Mouse (Mus musculus): ENCODE data around the gene Bcar3. TPM values are rescaled to one million over a fixed set of nuclear protein-coding genes. Genes with fewer than 3 reads are reported as not detected.

Bcar3 gene
- polyA plus RNA-seq, 1 experiment: 6.8 TPM

DNA sequence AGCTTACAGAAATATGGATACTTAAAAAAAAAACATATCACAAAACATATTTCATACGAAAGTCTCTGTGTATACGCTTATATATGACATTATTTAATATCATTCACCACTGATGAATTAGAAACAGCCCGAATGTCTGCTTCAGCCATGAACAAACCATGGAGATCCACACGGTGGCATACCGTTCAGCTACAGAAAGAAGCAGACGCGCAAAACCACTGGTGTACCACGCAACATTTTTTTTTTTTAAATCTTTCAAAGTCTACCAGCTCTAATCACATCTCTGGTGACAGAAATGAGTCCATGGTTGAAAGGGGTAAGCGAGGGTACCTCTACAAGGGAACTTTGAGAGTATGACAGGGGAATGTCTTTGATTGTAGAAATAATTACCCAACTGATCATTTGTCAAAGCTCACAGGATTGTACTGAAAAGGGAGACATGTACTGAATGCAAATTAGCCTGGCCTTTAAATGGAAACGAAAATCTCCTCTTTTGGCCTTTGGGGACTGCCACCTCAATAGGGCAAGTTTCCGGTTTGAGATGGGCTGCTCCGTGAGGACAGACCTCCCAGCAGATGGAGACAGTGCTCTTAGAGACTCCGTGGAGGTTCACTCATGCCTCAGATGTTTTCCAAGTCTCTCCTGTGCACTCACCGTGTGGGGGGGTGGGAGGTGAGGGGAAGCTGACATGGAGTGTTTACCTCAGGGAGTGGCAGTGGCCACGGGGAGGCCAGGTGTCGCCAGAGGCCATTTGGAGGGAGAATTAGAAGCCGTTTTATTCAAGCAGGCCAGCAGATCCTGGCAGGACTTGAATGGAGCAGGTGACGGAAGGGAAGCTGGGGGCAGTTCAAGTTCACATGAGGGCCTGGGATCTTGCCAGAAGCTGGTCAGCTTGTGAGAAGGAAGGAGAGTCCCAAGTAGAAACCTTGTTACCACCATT lies 168.3 kb downstream of the Bcar3 start:
- TF ChIP-seq POLR2A (IDR thresholded peaks at IDR 0.05; ENCODE audit: borderline replicate concordance, low read depth, low read length): no peak
- TF ChIP-seq CTCF (IDR thresholded peaks at IDR 0.05; ENCODE audit: low read depth, low read length): no peak
- Histone ChIP-seq H3K4me3 (ENCODE audit: insufficient read depth, low read length) (no peak overlapping the region), H3K27ac (ENCODE audit: insufficient read depth, low read depth, low read length) (no peak overlapping the region), H3K4me1 (ENCODE audit: control insufficient read depth, insufficient read depth, low read length) (no peaks in the 10 kb centered on the region)

DNA sequence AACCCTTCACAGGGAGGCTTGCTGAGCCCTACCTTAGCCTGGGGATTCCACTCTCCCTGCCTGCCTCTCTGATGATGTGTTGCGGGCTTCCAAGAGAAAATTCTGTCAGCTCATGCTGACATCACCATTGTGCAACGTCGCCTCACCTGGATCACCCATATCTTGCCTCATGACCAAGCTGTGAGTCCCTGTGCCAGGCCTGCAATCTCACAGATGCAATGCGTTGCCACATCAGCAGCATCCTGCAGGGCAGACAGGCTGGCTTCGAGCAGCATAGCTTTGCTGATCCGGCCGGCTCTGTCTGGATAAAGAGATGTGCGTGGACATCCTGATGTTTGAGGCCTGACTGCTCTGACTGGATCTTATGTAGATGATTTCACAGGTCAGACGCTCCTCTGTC lies 169.2 kb downstream of the Bcar3 start:
- no peak overlapping the region for H3K4me3 ChIP-seq (ENCODE audit: insufficient read depth, low read length)
- no peak overlapping the region for H3K27ac ChIP-seq (ENCODE audit: insufficient read depth, low read depth, low read length)
- TF ChIP-seq CTCF (IDR thresholded peaks at IDR 0.05; ENCODE audit: low read depth, low read length) (no peak), POLR2A (IDR thresholded peaks at IDR 0.05; ENCODE audit: borderline replicate concordance, low read depth, low read length) (no peak)
- no peaks in the 10 kb centered on the region for H3K4me1 ChIP-seq (ENCODE audit: control insufficient read depth, insufficient read depth, low read length)

DNA sequence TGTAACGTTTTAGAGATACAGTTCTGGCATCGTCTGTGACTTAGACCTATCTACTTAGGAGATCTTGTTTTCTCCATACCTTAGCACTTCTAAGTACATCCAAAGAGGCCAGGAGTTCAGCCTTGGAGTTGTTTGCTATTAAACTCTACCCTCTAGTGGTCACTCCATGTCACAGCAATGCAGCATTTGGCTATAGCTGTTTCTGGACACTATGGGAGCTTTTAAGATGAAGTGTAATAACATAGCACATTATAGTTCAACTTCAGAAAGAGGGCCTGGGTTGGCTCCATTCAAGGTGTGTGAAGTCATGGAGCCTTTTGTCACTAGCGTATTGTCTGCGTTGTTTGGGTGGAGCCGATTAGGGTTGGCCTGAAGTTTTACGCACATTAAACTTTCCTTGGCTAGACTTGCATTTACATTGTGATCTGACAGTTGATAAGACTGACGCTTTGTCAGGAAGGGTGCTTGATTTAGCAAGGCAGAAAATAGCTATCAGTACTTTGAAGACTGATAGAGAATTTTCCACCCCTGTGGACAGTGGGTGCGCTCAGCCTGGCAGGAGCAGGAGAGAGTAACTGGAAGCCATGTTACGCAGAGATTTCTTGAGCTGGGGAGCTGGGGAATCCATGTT lies 172.3 kb downstream of the Bcar3 start:
- Histone ChIP-seq H3K4me3 (ENCODE audit: insufficient read depth, low read length) (no peak overlapping the region), H3K27ac (ENCODE audit: insufficient read depth, low read depth, low read length) (no peak overlapping the region), H3K4me1 (ENCODE audit: control insufficient read depth, insufficient read depth, low read length) (no peaks in the 10 kb centered on the region)
- TF ChIP-seq POLR2A (IDR thresholded peaks at IDR 0.05; ENCODE audit: borderline replicate concordance, low read depth, low read length) (no peak), CTCF (IDR thresholded peaks at IDR 0.05; ENCODE audit: low read depth, low read length) (no peak)

DNA sequence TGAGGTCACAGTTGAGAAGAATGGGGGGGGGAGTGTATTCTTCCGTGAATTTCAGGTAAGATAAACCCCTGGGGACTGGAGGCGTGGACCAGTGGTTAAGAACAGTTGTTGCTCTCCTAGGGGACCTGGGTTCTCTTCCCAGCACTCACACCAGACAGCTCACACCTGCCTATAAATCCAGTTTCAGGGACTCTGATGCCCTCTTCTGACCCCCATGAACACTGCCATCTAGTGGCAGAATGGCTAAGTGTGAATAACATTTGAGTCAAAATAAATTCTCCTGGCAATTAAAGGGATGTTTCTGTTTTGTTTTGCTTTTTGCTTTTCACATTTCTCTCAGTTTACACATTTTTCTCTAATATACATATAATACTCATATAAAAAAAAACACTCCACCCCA lies 174.0 kb downstream of the Bcar3 start:
- Histone ChIP-seq H3K27ac (ENCODE audit: insufficient read depth, low read depth, low read length) (no peak overlapping the region), H3K4me3 (ENCODE audit: insufficient read depth, low read length) (no peak overlapping the region), H3K4me1 (ENCODE audit: control insufficient read depth, insufficient read depth, low read length) (no peaks in the 10 kb centered on the region)
- TF ChIP-seq POLR2A (IDR thresholded peaks at IDR 0.05; ENCODE audit: borderline replicate concordance, low read depth, low read length): no peak
- peak; percentile 36; the same call in 1 of the 2 replicates for TF ChIP-seq CTCF (IDR thresholded peaks at IDR 0.05; ENCODE audit: low read depth, low read length)

DNA sequence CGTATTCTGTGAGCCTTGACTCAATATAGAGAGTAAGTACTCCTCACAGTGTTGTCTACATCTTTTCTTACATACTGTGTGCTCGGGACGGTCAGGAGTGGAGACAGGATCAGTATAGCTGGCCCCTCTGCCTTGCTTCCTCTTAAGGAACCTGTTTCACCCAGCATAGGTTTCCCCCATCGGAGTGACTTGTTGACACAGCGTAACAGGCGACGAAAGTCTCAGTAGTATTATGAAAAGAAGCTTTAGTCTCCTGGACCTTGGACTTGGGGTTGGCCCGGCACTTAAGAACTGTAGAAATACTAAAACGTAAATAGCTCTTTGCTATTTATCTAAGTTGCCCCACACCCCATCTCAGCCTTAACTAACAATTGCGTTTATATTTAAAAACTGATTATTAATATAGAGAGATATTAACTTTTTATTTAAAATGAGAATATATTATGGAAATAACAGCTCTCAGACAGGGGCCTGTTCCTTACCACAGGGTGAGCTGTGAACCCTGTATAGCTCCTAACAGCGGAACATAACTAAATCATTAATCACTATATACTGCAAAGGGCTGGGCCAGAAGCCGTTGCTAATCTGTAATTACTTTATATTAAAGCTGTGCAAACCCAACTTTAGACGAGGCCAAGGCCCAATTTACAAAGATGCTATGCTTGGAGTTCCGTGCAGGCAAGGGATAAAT lies 176.5 kb downstream of the Bcar3 start:
- Histone ChIP-seq H3K4me3 (ENCODE audit: insufficient read depth, low read length) (no peak overlapping the region), H3K4me1 (ENCODE audit: control insufficient read depth, insufficient read depth, low read length) (peaks cover 4% of the 10 kb centered on the region; the same call in 1 of the 2 replicates), H3K27ac (ENCODE audit: insufficient read depth, low read depth, low read length) (no peak overlapping the region)
- TF ChIP-seq CTCF (IDR thresholded peaks at IDR 0.05; ENCODE audit: low read depth, low read length) (no peak), POLR2A (IDR thresholded peaks at IDR 0.05; ENCODE audit: borderline replicate concordance, low read depth, low read length) (no peak)

DNA sequence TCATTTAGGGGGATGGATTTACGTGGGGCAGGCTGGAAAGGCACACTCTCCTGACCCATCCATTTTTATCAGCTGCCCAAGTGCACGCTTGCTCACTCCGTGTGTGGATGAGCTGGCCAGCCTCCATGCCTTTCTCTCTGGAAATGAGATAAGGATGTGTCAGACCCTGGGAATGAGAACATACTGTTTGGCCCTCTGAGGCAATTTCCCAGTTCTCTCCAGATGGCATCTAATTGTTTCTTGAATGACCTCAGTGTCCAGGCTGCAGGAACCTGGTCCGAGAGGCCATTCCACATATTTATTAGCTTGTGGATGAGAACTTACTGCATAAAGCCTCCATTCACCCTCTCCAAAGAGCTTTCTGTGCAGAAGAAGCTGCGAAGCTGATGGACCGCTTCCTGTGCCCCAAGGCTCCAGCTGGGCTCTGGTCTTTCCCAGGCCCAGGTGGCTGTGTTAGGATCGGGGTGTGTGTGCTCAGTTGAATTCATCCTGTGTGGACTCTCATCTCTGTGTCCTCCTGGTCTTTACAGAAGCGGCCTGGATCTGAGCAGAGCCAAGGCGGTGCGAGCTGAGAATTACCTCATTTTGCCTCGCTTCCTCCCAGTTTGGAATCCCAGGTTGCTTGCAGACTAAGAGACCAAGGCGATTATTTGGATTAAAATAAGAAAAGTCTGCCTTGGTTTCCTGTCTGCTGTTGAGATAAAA lies 177.2 kb downstream of the Bcar3 start:
- H3K27ac ChIP-seq (ENCODE audit: insufficient read depth, low read depth, low read length): no peak overlapping the region
- TF ChIP-seq POLR2A (IDR thresholded peaks at IDR 0.05; ENCODE audit: borderline replicate concordance, low read depth, low read length) (no peak), CTCF (IDR thresholded peaks at IDR 0.05; ENCODE audit: low read depth, low read length) (no peak)

DNA sequence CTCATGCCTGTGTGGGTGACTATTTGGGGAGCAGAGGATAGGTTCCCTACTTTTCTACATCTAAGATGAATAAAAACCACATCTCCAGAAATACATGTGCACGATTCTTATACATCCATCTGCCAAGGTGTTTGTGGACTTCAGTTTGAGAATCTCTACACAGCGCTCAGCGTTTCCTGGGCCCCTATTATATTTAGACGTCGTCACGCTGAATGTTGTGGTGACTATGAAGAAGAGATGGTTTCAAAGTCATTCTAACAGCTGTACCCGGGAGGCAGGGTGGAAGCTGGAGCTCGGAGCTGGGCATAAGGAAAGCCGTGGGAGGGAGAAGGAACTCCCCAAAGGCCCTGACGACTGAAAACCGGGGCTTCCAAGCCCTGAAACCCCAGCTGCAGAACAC lies 178.5 kb downstream of the Bcar3 start:
- peaks cover 4% of the 10 kb centered on the region; the same call in 1 of the 2 replicates for H3K4me1 ChIP-seq (ENCODE audit: control insufficient read depth, insufficient read depth, low read length)
- no peak overlapping the region for H3K4me3 ChIP-seq (ENCODE audit: insufficient read depth, low read length)
- TF ChIP-seq CTCF (IDR thresholded peaks at IDR 0.05; ENCODE audit: low read depth, low read length) (no peak), POLR2A (IDR thresholded peaks at IDR 0.05; ENCODE audit: borderline replicate concordance, low read depth, low read length) (no peak)
- no peak overlapping the region for H3K27ac ChIP-seq (ENCODE audit: insufficient read depth, low read depth, low read length)

More for the DNA sequence above, 177.2 kb downstream of the Bcar3 start:
- no peak overlapping the region for H3K4me3 ChIP-seq (ENCODE audit: insufficient read depth, low read length)
- peaks cover 4% of the 10 kb centered on the region; the same call in 1 of the 2 replicates for H3K4me1 ChIP-seq (ENCODE audit: control insufficient read depth, insufficient read depth, low read length)

DNA sequence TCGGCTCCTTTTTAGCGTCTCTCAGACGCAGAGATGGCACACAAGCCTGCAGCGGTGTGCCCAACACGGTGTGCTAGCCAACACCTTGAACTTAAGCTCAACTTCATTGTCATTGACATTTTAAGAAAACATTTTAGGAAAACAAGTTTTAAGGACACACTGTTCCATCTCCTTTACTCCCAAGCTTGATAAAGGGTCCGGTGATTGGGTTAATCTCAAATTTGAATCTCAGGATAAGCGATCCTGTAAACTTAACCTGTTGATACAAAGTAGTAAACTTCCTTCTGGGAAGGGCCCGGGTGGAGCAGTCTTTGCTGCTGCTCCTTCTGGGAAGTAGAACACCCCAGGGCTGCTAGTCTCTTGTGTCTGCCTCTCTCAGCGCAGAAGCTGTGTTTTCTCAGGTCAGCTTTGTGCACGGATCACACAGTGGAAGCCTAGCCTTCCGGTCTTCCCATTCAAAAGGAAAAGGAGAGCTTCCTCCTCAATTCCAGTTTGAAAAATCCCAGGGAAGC lies 179.6 kb downstream of the Bcar3 start:
- H3K27ac ChIP-seq (ENCODE audit: insufficient read depth, low read depth, low read length): no peak overlapping the region
- peaks cover 4% of the 10 kb centered on the region; the same call in 1 of the 2 replicates for H3K4me1 ChIP-seq (ENCODE audit: control insufficient read depth, insufficient read depth, low read length)
- no peak for TF ChIP-seq CTCF (IDR thresholded peaks at IDR 0.05; ENCODE audit: low read depth, low read length)
- TF ChIP-seq POLR2A (IDR thresholded peaks at IDR 0.05; ENCODE audit: borderline replicate concordance, low read depth, low read length): no peak
- H3K4me3 ChIP-seq (ENCODE audit: insufficient read depth, low read length): no peak overlapping the region

DNA sequence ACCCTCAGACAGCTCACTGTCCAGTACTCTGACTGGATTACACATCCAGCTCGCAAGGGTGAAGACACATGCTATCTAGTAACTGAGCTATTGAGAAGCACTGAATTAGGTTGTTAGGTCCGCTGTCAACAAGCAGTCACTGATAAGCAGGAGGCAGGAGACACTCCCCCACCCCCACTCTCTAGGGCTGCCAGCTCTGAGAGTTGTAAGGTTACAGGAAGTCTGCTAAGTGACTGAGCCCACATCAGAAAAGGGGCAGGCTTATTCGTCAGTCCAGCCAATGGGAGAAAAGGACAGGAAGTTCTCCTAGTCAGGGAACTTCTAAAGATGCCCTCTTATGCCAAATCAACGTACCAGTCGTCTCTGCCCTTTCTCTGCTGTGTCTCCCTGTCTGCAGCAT lies 180.1 kb downstream of the Bcar3 start:
- H3K27ac ChIP-seq (ENCODE audit: insufficient read depth, low read depth, low read length): no peak overlapping the region
- peaks cover 4% of the 10 kb centered on the region; the same call in 1 of the 2 replicates for H3K4me1 ChIP-seq (ENCODE audit: control insufficient read depth, insufficient read depth, low read length)
- TF ChIP-seq CTCF (IDR thresholded peaks at IDR 0.05; ENCODE audit: low read depth, low read length): no peak
- no peak for TF ChIP-seq POLR2A (IDR thresholded peaks at IDR 0.05; ENCODE audit: borderline replicate concordance, low read depth, low read length)
- H3K4me3 ChIP-seq (ENCODE audit: insufficient read depth, low read length): no peak overlapping the region

All from bone marrow macrophage, adult 2 months (primary cell).